Mouse (Mus musculus) CH12.LX (cell line): Measurements from ENCODE around the gene Hoxb8. TPM values are rescaled to one million over a fixed set of nuclear protein-coding genes. Genes with fewer than 3 reads are reported as not detected.

Experiments
- DNase-seq: peaks from one replicate; pipeline ENCODE4 v3.0.0-alpha.2; 2013; ENCODE audit errors: extremely low read depth
- H3K27ac ChIP-seq: 2 replicates; pipeline ENCODE4 v1.5.1; 2012; ENCODE audit warnings: low read depth, mild to moderate bottlenecking, control low read depth, moderate library complexity; ENCODE audit not compliant: insufficient read depth
- H3K27me3 ChIP-seq: replicated peaks from 2 replicates; pipeline ENCODE3; 2012; ENCODE audit warnings: inconsistent platforms
- H3K36me3 ChIP-seq, 2 experiments: replicated peaks in 1 of 2; 2 replicates each; pipeline versions ENCODE3 to v1.6.1; 2012; ENCODE audit warnings: inconsistent platforms in 1 of 2, low read length in 1 of 2, mild to moderate bottlenecking in 1 of 2, mixed read lengths in 1 of 2, moderate library complexity in 1 of 2; ENCODE audit not compliant: control insufficient read depth in 1 of 2, insufficient read depth in 1 of 2
- H3K4me1 ChIP-seq, 2 experiments: 2 replicates each; pipeline ENCODE4 v1.6.1; 2012; ENCODE audit warnings: inconsistent platforms in 1 of 2, moderate library complexity in 1 of 2; ENCODE audit not compliant: insufficient read depth in 2 of 2, control insufficient read depth in 1 of 2
- H3K4me2 ChIP-seq: 2 replicates; pipeline ENCODE4 v1.6.1; 2012; ENCODE audit warnings: low read depth, mild to moderate bottlenecking, control low read depth; ENCODE audit not compliant: poor library complexity, insufficient read depth, severe bottlenecking
- H3K4me3 ChIP-seq, 3 experiments: fragments of 150-350 bp in 1 of 3; sonication (generic) in 1 of 3; replicated peaks in 1 of 3; 2 replicates each; pipeline versions ENCODE3 to v1.5.1; 2011 to 2012; ENCODE audit warnings: low read depth in 2 of 3, low read length in 2 of 3, mild to moderate bottlenecking in 2 of 3, moderate library complexity in 2 of 3, control low read depth in 1 of 3, improper control_type of control experiment in 1 of 3, inconsistent platforms in 1 of 3, mixed read lengths in 1 of 3; ENCODE audit not compliant: poor library complexity in 1 of 3
- H3K79me2 ChIP-seq: replicated peaks from 2 replicates; pipeline ENCODE4 v1.6.1; 2012; ENCODE audit warnings: mild to moderate bottlenecking, moderate library complexity; ENCODE audit not compliant: control insufficient read depth, poor library complexity, insufficient read depth, severe bottlenecking; ENCODE audit errors: extremely low read depth
- H3K9ac ChIP-seq: 2 replicates; pipeline ENCODE4 v1.6.1; 2012; ENCODE audit warnings: low read depth, mild to moderate bottlenecking, control low read depth, moderate library complexity; ENCODE audit not compliant: insufficient read depth
- H3K9me3 ChIP-seq: replicated peaks from 2 replicates; pipeline ENCODE3; 2012; ENCODE audit warnings: low read length, inconsistent platforms, mixed read lengths
- MYC ChIP-seq: IDR thresholded peaks from 2 replicates; pipeline ENCODE4 v1.6.1; 2011; ENCODE audit warnings: low read depth, mild to moderate bottlenecking, improper control_type of control experiment, low read length
- dilution Hi-C: fragments of 300-500 bp; cut with MboI; formaldehyde crosslinking; loops from 2 replicates; pipeline ENCODE4 v1.14.3; 2020; ENCODE audit warnings: low sequenced_read_pairs; ENCODE audit not compliant: extremely low pct_unique_long_range_greater_than_20kb, extremely low pct_ligation_motif_present
- in situ Hi-C: fragments of 300-500 bp; cut with MboI; formaldehyde crosslinking; loops from 3 replicates; pipeline ENCODE4 v1.14.3; 2019; ENCODE audit warnings: low sequenced_read_pairs, low pct_ligation_motif_present, low pct_unique_long_range_greater_than_20kb, mixed read lengths
- polyA plus RNA-seq: library from polyadenylated mRNA; unstranded; fragments of >175 nt; gene quantifications from 2 replicates; pipeline ENCODE4 v1.2.1, GENCODE M21; 2012; ENCODE audit warnings: low read depth; ENCODE audit not compliant: insufficient read length
- total RNA-seq, 2 experiments: library from RNA; depleted of rRNA; stranded (reverse); fragments of 300-350 nt in 1 of 2; fragments of >200 nt in 1 of 2; gene quantifications; 2 replicates each; pipeline ENCODE4 v1.2.3; 2012 to 2014

The Hoxb8 gene
- total and polyA plus RNA-seq, 3 experiments: not detected

GRCm38 (mm10) chr11:96334002-96334364, 52.3 kb downstream of the Hoxb8 start:
- dilution Hi-C loops: no loop called here
- no peak overlapping the region for H3K9ac ChIP-seq
- H3K4me2 ChIP-seq: no peak overlapping the region
- H3K9me3 ChIP-seq: no peaks in the 10 kb centered on the region
- no peaks in the 10 kb centered on the region for H3K79me2 ChIP-seq
- no peak overlapping the region for H3K4me3 ChIP-seq
- peaks cover 3% of the 10 kb centered on the region for H3K27me3 ChIP-seq
- no peak for TF ChIP-seq MYC
- peaks cover 0 to 2% of the 10 kb centered on the region in 2 experiments for H3K36me3 ChIP-seq
- no peak for DNase-seq
- H3K4me1 ChIP-seq: no peaks in the 10 kb centered on the region
- in situ Hi-C loops: no loop called here
- H3K27ac ChIP-seq: no peak overlapping the region

Other genes with a start within 250 kb of the Hoxb8 start
- gene Snf8, start 247.0 kb upstream of the Hoxb8 start, total RNA-seq (2012; rRNA removed): 113 and 133 TPM in 2 replicates
- gene Snf8, start 247.0 kb upstream of the Hoxb8 start, total RNA-seq (2014; rRNA removed): 66.9 and 70.8 TPM in 2 replicates
- 199 and 208 TPM in 2 replicates for gene Snf8, start 247.0 kb upstream of the Hoxb8 start, polyA plus RNA-seq
- 51.3 and 60.4 TPM in 2 replicates for gene Ube2z, start 216.5 kb upstream of the Hoxb8 start, total RNA-seq (2012; rRNA removed)
- 62.1 and 64.2 TPM in 2 replicates for gene Ube2z, start 216.5 kb upstream of the Hoxb8 start, total RNA-seq (2014; rRNA removed)
- gene Ube2z, start 216.5 kb upstream of the Hoxb8 start, polyA plus RNA-seq: 66.0 and 67.8 TPM in 2 replicates
- gene Atp5g1, start 206.2 kb upstream of the Hoxb8 start, total RNA-seq (2012; rRNA removed): 851 and 995 TPM in 2 replicates
- 669 and 778 TPM in 2 replicates for gene Atp5g1, start 206.2 kb upstream of the Hoxb8 start, total RNA-seq (2014; rRNA removed)
- 788 and 969 TPM in 2 replicates for gene Atp5g1, start 206.2 kb upstream of the Hoxb8 start, polyA plus RNA-seq
- not detected in 2 replicates for gene Calcoco2, start 169.9 kb upstream of the Hoxb8 start, total RNA-seq (2012; rRNA removed)
- gene Calcoco2, start 169.9 kb upstream of the Hoxb8 start, total RNA-seq (2014; rRNA removed): not detected in 2 replicates
- not detected in 2 replicates for gene Calcoco2, start 169.9 kb upstream of the Hoxb8 start, polyA plus RNA-seq
- gene Ttll6, start 148.1 kb upstream of the Hoxb8 start, total RNA-seq (2012; rRNA removed): not detected in 2 replicates
- not detected in 2 replicates for gene Ttll6, start 148.1 kb upstream of the Hoxb8 start, total RNA-seq (2014; rRNA removed)
- gene Ttll6, start 148.1 kb upstream of the Hoxb8 start, polyA plus RNA-seq: 0.09 TPM in 1 of 2 replicates, not detected in the other
- 0.08 TPM in 2 replicates for gene Hoxb13, start 87.6 kb upstream of the Hoxb8 start, total RNA-seq (2012; rRNA removed)
- gene Hoxb13, start 87.6 kb upstream of the Hoxb8 start, total RNA-seq (2014; rRNA removed): not detected in 2 replicates
- 0.15 TPM in 1 of 2 replicates, not detected in the other for gene Hoxb13, start 87.6 kb upstream of the Hoxb8 start, polyA plus RNA-seq
- not detected in 2 replicates for gene Hoxb9, start 10.4 kb upstream of the Hoxb8 start, total RNA-seq (2012; rRNA removed)
- gene Hoxb9, start 10.4 kb upstream of the Hoxb8 start, total RNA-seq (2014; rRNA removed): not detected in 2 replicates
- gene Hoxb9, start 10.4 kb upstream of the Hoxb8 start, polyA plus RNA-seq: not detected in 2 replicates
- gene Hoxb7, start 4.7 kb downstream of the Hoxb8 start, total RNA-seq (2012; rRNA removed): not detected in 2 replicates
- not detected in 2 replicates for gene Hoxb7, start 4.7 kb downstream of the Hoxb8 start, total RNA-seq (2014; rRNA removed)
- not detected in 2 replicates for gene Hoxb7, start 4.7 kb downstream of the Hoxb8 start, polyA plus RNA-seq
- 0.34 and 1.1 TPM in 2 replicates for gene Hoxb6, start 10.6 kb downstream of the Hoxb8 start, total RNA-seq (2012; rRNA removed)
- 0.12 TPM in 1 of 2 replicates, not detected in the other for gene Hoxb6, start 10.6 kb downstream of the Hoxb8 start, total RNA-seq (2014; rRNA removed)
- gene Hoxb6, start 10.6 kb downstream of the Hoxb8 start, polyA plus RNA-seq: 0.31 and 0.53 TPM in 2 replicates
- 0.04 and 0.08 TPM in 2 replicates for gene Hoxb5, start 21.4 kb downstream of the Hoxb8 start, total RNA-seq (2012; rRNA removed)
- gene Hoxb5, start 21.4 kb downstream of the Hoxb8 start, total RNA-seq (2014; rRNA removed): not detected in 2 replicates
- gene Hoxb5, start 21.4 kb downstream of the Hoxb8 start, polyA plus RNA-seq: 0.13 TPM in 1 of 2 replicates, not detected in the other
- 2.9 and 3.3 TPM in 2 replicates for gene Hoxb4, start 36.4 kb downstream of the Hoxb8 start, total RNA-seq (2012; rRNA removed)
- gene Hoxb4, start 36.4 kb downstream of the Hoxb8 start, total RNA-seq (2014; rRNA removed): 2.5 and 2.7 TPM in 2 replicates
- 5.5 and 5.6 TPM in 2 replicates for gene Hoxb4, start 36.4 kb downstream of the Hoxb8 start, polyA plus RNA-seq
- gene Hoxb3, start 41.4 kb downstream of the Hoxb8 start, total RNA-seq (2012; rRNA removed): 0.08 and 0.21 TPM in 2 replicates
- gene Hoxb3, start 41.4 kb downstream of the Hoxb8 start, total RNA-seq (2014; rRNA removed): 0.07 TPM in 1 of 2 replicates, not detected in the other
- gene Hoxb3, start 41.4 kb downstream of the Hoxb8 start, polyA plus RNA-seq: 0.29 and 0.59 TPM in 2 replicates
- not detected in 2 replicates for gene Hoxb2, start 68.6 kb downstream of the Hoxb8 start, total RNA-seq (2012; rRNA removed)
- not detected in 2 replicates for gene Hoxb2, start 68.6 kb downstream of the Hoxb8 start, total RNA-seq (2014; rRNA removed)
- gene Hoxb2, start 68.6 kb downstream of the Hoxb8 start, polyA plus RNA-seq: not detected in 2 replicates
- not detected in 2 replicates for gene Hoxb1, start 83.8 kb downstream of the Hoxb8 start, total RNA-seq (2012; rRNA removed)
- gene Hoxb1, start 83.8 kb downstream of the Hoxb8 start, total RNA-seq (2014; rRNA removed): not detected in 2 replicates
- gene Hoxb1, start 83.8 kb downstream of the Hoxb8 start, polyA plus RNA-seq: not detected in 2 replicates
- not detected in 2 replicates for gene Skap1, start 182.7 kb downstream of the Hoxb8 start, total RNA-seq (2012; rRNA removed)
- not detected in 2 replicates for gene Skap1, start 182.7 kb downstream of the Hoxb8 start, total RNA-seq (2014; rRNA removed)
- not detected in 2 replicates for gene Skap1, start 182.7 kb downstream of the Hoxb8 start, polyA plus RNA-seq